Mouse (Mus musculus) cerebellum, postnatal 4 days (tissue): ENCODE measurements around the gene Grip1.
A peak's percentile ranks its signal among the peaks of the same experiment; 100 is the strongest.

Experiments
- DNase-seq, 2 experiments: peaks; one replicate each; pipeline ENCODE4 v3.0.0; 2022; ENCODE audit warnings: low spot score in 2 of 2, mixed read lengths in 1 of 2

Gene Grip1

GRCm38 (mm10) chr10:119831086-119831485 lies 377.5 kb downstream of the Grip1 start:
- DNase-seq = no peak

GRCm38 (mm10) chr10:119833334-119833733 lies 379.7 kb downstream of the Grip1 start:
- no peak for DNase-seq

- DNase-seq = no peak
Observed at GRCm38 (mm10) chr10:119834122-119834521, 380.5 kb downstream of the Grip1 start.

- DNase-seq = no peak
Observed at GRCm38 (mm10) chr10:119839645-119840044, 386.0 kb downstream of the Grip1 start.

GRCm38 (mm10) chr10:119842004-119842403 lies 388.4 kb downstream of the Grip1 start:
- DNase-seq = no peak

GRCm38 (mm10) chr10:119845705-119846410 lies 392.2 kb downstream of the Grip1 start:
- no peak for DNase-seq

- no peak for DNase-seq
Observed at GRCm38 (mm10) chr10:119851594-119851993, 398.0 kb downstream of the Grip1 start.

- DNase-seq = no peak
Observed at GRCm38 (mm10) chr10:119852582-119853135, 399.0 kb downstream of the Grip1 start.

GRCm38 (mm10) chr10:119867726-119868125 lies 414.1 kb downstream of the Grip1 start:
- DNase-seq = peak in 1 of 2 experiments; percentile 31

GRCm38 (mm10) chr10:119868995-119869579 lies 415.5 kb downstream of the Grip1 start:
- no peak for DNase-seq

GRCm38 (mm10) chr10:119876721-119877120 lies 423.1 kb downstream of the Grip1 start:
- no peak for DNase-seq

- no peak for DNase-seq
Observed at GRCm38 (mm10) chr10:119878331-119878730, 424.7 kb downstream of the Grip1 start.

GRCm38 (mm10) chr10:119884591-119884990 lies 431.0 kb downstream of the Grip1 start:
- DNase-seq = no peak

GRCm38 (mm10) chr10:119885563-119885962 lies 431.9 kb downstream of the Grip1 start:
- no peak for DNase-seq

GRCm38 (mm10) chr10:119886681-119887080 lies 433.1 kb downstream of the Grip1 start:
- no peak for DNase-seq

GRCm38 (mm10) chr10:119902754-119903153 lies 449.1 kb downstream of the Grip1 start:
- DNase-seq = no peak

- no peak for DNase-seq
Observed at GRCm38 (mm10) chr10:119906869-119907268, 453.2 kb downstream of the Grip1 start.

GRCm38 (mm10) chr10:119917995-119918394 lies 464.4 kb downstream of the Grip1 start:
- DNase-seq = no peak

GRCm38 (mm10) chr10:119927963-119928362 lies 474.3 kb downstream of the Grip1 start:
- DNase-seq = no peak

GRCm38 (mm10) chr10:119928921-119929320 lies 475.3 kb downstream of the Grip1 start:
- no peak for DNase-seq

- DNase-seq = no peak
Observed at GRCm38 (mm10) chr10:119932794-119933193, 479.2 kb downstream of the Grip1 start.

GRCm38 (mm10) chr10:119933362-119933761 lies 479.7 kb downstream of the Grip1 start:
- no peak for DNase-seq

- DNase-seq = no peak
Observed at GRCm38 (mm10) chr10:119935231-119935630, 481.6 kb downstream of the Grip1 start.
